12 mouse cellular contexts compared by ENCODE assay signal in genomic region chr9:77482281-77482680, GRCm38 (mm10).
DNase-seq lines count a peak whose midpoint lies in the region; ATAC-seq and TF ChIP-seq lines count a peak whose summit lies in the region.
"Had no signal": no experiment of that assay in that cellular context is flagged by ENCODE, and none has a peak within 500 bp of the region (broad histone marks: within the 10 kb centered on the region; RNA-seq: fewer than 3 reads in every experiment).

No protein-coding gene starts in this region.

- TF ChIP-seq POLR2A in cerebellum, adult 2 months (IDR thresholded peaks at IDR 0.05; ENCODE audit: borderline replicate concordance, insufficient read depth, low read length): no peak

- ATAC-seq in lung, postnatal 0 days: peak; percentile 83
- ATAC-seq in heart, embryonic 13.5 days (ENCODE audit: extremely low read depth, insufficient number of reproducible peaks, low FRiP score, low TSS enrichment): no peak
- peak; percentile 87 for ATAC-seq in stomach, embryonic 14.5 days (ENCODE audit: insufficient number of reproducible peaks, insufficient read depth, low FRiP score, low read depth)
- no peak for ATAC-seq in neural tube, embryonic 15.5 days (ENCODE audit: low FRiP score)

- DNase-seq in cerebellum, adult 2 months: peak; percentile 15
- DNase-seq in cerebellum, adult 18-20 months: no peak
- DNase-seq in lung, postnatal 0 days (ENCODE audit: low spot score): peak; percentile 64
- DNase-seq in lung, postnatal 10 days: no peak
- no peak for DNase-seq in layer of hippocampus, adult 9-10 months (ENCODE audit: low spot score)
- DNase-seq: cerebellum, postnatal 25 days; kidney, postnatal 10 days; lung, adult 18-20 months; thymus, postnatal 4 days had no signal

- no peak overlapping the region for H3K27ac ChIP-seq in cerebellum, adult 2 months (ENCODE audit: insufficient read depth, low read length)
- no peak overlapping the region for H3K27ac ChIP-seq in lung, postnatal 0 days (ENCODE audit: low read length)
- peak overlapping the region; percentile 49 for H3K27ac ChIP-seq in heart, embryonic 13.5 days (replicated peaks)
- peak overlapping the region; percentile 63; the same call in 1 of the 2 replicates for H3K27ac ChIP-seq in stomach, embryonic 14.5 days (ENCODE audit: low read length)
- H3K27ac ChIP-seq in neural tube, embryonic 15.5 days (replicated peaks): no peak overlapping the region

- no peak for TF ChIP-seq CTCF in cerebellum, adult 2 months (IDR thresholded peaks at IDR 0.05; ENCODE audit: borderline replicate concordance, insufficient read depth, low read depth, low read length)
- TF ChIP-seq CTCF in lung, postnatal 0 days (IDR thresholded peaks at IDR 0.05): no peak

- WGBS in cerebellum, adult 2 months: 41% methylated on average over 5 of the region's 5 CpGs
- WGBS in lung, postnatal 0 days: 63% methylated on average over 5 of the region's 5 CpGs
- WGBS in heart, embryonic 13.5 days: 47% methylated on average over 5 of the region's 5 CpGs
- WGBS in stomach, embryonic 14.5 days: 56% methylated on average over 5 of the region's 5 CpGs
- WGBS in neural tube, embryonic 15.5 days: 72% methylated on average over 5 of the region's 5 CpGs

- no peak overlapping the region for H3K9ac ChIP-seq in lung, postnatal 0 days (replicated peaks; ENCODE audit: low read depth)
- peak overlapping the region; percentile 12 for H3K9ac ChIP-seq in heart, embryonic 13.5 days
- no peak overlapping the region for H3K9ac ChIP-seq in stomach, embryonic 14.5 days (replicated peaks; ENCODE audit: low read depth, low read length)
- no peak overlapping the region for H3K9ac ChIP-seq in neural tube, embryonic 15.5 days (replicated peaks)

- no peak for TF ChIP-seq EP300 in lung, postnatal 0 days (IDR thresholded peaks at IDR 0.05)

- no peaks in the 10 kb centered on the region for H3K36me3 ChIP-seq in lung, postnatal 0 days (ENCODE audit: insufficient read depth, low read length)
- no peaks in the 10 kb centered on the region for H3K36me3 ChIP-seq in heart, embryonic 13.5 days
- H3K36me3 ChIP-seq in stomach, embryonic 14.5 days (ENCODE audit: control insufficient read depth, insufficient read depth, low read length): no peaks in the 10 kb centered on the region
- H3K36me3 ChIP-seq in neural tube, embryonic 15.5 days: no peaks in the 10 kb centered on the region

- H3K9me3 ChIP-seq in lung, postnatal 0 days (ENCODE audit: low read length): no peaks in the 10 kb centered on the region
- no peaks in the 10 kb centered on the region for H3K9me3 ChIP-seq in heart, embryonic 13.5 days
- no peaks in the 10 kb centered on the region for H3K9me3 ChIP-seq in stomach, embryonic 14.5 days (ENCODE audit: control insufficient read depth, low read depth, low read length)
- H3K9me3 ChIP-seq in neural tube, embryonic 15.5 days (replicated peaks): no peaks in the 10 kb centered on the region

- H3K27me3 ChIP-seq in cerebellum, adult 2 months (ENCODE audit: control insufficient read depth, insufficient read depth, low read length): no peaks in the 10 kb centered on the region
- no peaks in the 10 kb centered on the region for H3K27me3 ChIP-seq in lung, postnatal 0 days (replicated peaks; ENCODE audit: insufficient read depth, low read length)
- no peaks in the 10 kb centered on the region for H3K27me3 ChIP-seq in heart, embryonic 13.5 days (replicated peaks)
- no peaks in the 10 kb centered on the region for H3K27me3 ChIP-seq in stomach, embryonic 14.5 days (ENCODE audit: control insufficient read depth, insufficient read depth, low read length)
- no peaks in the 10 kb centered on the region for H3K27me3 ChIP-seq in neural tube, embryonic 15.5 days (replicated peaks)

- H3K4me1 ChIP-seq in cerebellum, adult 2 months (ENCODE audit: control insufficient read depth, insufficient read depth, low read length): peaks cover 14% of the 10 kb centered on the region
- peaks cover 15% of the 10 kb centered on the region; the same call in 1 of the 2 replicates for H3K4me1 ChIP-seq in lung, postnatal 0 days (ENCODE audit: insufficient read depth, low read depth, low read length)
- peaks cover 58% of the 10 kb centered on the region for H3K4me1 ChIP-seq in heart, embryonic 13.5 days
- H3K4me1 ChIP-seq in stomach, embryonic 14.5 days (ENCODE audit: control insufficient read depth, insufficient read depth, low read length): peaks cover 35% of the 10 kb centered on the region
- H3K4me1 ChIP-seq in neural tube, embryonic 15.5 days: peaks cover 34% of the 10 kb centered on the region

- H3K4me3 ChIP-seq in cerebellum, adult 2 months (replicated peaks; ENCODE audit: insufficient read depth, low read depth, low read length): no peak overlapping the region
- H3K4me3 ChIP-seq in lung, postnatal 0 days (ENCODE audit: low read depth, low read length): no peak overlapping the region
- no peak overlapping the region for H3K4me3 ChIP-seq in heart, embryonic 13.5 days
- H3K4me3 ChIP-seq in stomach, embryonic 14.5 days (ENCODE audit: low read depth, low read length): no peak overlapping the region
- no peak overlapping the region for H3K4me3 ChIP-seq in neural tube, embryonic 15.5 days (replicated peaks)

- no peak overlapping the region for H3K4me2 ChIP-seq in lung, postnatal 0 days (replicated peaks; ENCODE audit: low read depth, low read length)
- no peak overlapping the region for H3K4me2 ChIP-seq in heart, embryonic 13.5 days
- H3K4me2 ChIP-seq in stomach, embryonic 14.5 days (replicated peaks; ENCODE audit: low read depth, low read length): no peak overlapping the region
- no peak overlapping the region for H3K4me2 ChIP-seq in neural tube, embryonic 15.5 days

Comparison
In these comparisons a context has a peak if more than half of its experiments do, and no peak if none do; other contexts are left out.
1. DNase-seq: peak in cerebellum, adult 2 months (2 of 2) and lung, postnatal 0 days (single experiment); none in cerebellum, adult 18-20 months (0 of 2), lung, postnatal 10 days (single experiment) and layer of hippocampus, adult 9-10 months (single experiment).
2. H3K27ac ChIP-seq: peak in heart, embryonic 13.5 days (single experiment) and stomach, embryonic 14.5 days (single experiment); none in cerebellum, adult 2 months (single experiment), lung, postnatal 0 days (single experiment) and neural tube, embryonic 15.5 days (single experiment).
3. ATAC-seq: peak in lung, postnatal 0 days (single experiment) and stomach, embryonic 14.5 days (single experiment); none in heart, embryonic 13.5 days (single experiment) and neural tube, embryonic 15.5 days (single experiment).